Mouse (Mus musculus): ENCODE measurements at regions not wholly inside any gene's neighbourhood (a gene's known extent, or its start where the extent isn't known, plus 50 kb on each side); places are given as distances from the start of the nearest gene placed in this dataset.

GRCm38 (mm10) chr2:144172100-144172770, 98.2 kb upstream of the Mgme1 start:
- peak; percentile 88 to 89 for DNase-seq

DNA sequence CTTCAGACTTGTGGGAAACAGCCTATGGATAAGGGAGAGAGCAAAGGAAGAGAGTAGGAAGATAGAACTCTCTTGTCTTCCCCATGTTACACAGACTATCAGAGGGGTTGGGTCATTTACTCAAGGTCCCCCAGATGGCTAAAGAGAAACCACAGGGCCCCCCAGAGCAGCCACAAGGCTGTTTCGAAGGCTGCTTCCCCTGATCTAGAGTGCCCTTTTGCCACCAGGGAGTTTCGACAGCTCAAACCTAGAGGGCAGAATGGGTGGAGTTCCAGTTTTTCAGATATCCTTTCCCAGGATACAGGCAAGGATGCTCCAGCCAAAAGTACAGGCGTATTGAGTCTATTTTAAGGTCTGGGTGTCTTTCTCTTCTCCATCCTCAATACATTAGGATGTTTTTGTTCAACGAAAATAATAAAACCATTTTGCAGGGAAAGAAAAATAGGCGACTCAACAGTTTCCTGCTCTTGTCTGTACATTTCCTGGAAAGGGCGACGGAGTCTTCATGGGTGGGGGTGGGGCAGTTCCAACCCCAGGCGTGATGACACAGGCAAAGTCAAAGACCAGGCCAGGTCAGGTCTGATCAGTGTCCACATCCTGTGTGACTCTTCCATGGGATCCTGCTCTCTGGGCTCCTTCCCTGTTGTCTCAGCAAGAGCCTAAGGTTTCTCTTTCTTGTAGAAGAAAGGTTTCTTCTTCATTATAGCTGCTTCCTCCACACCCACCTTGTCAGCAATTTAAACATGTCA, 96.9 kb upstream of the Mgme1 start:
- no peak for DNase-seq

- DNase-seq: no peak
Observed at GRCm38 (mm10) chr2:144174366-144175035, 96.0 kb upstream of the Mgme1 start.

GRCm38 (mm10) chr2:144176508-144177170, 93.8 kb upstream of the Mgme1 start:
- no peak for DNase-seq

DNA sequence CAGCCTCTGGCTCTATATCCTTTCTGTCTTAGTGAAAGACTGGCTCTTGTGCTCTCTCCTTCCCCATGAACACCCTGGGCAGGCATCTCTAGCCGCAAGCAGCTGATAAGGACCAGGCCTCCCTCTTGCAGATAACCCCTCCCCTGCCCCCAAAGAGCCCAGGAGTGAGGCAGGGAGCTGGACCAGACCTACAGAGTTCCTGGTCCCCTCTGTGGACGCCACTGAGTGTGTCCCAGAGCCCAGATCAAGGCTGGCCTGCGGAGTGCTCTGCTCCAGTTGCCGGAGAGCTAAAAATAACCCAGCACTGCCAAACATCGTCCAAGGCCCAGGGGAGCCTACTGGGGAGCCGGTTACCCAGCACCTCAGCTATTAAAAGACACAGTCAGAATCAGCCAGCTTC, 93.2 kb upstream of the Mgme1 start:
- DNase-seq: no peak

GRCm38 (mm10) chr2:144177920-144178319, 92.5 kb upstream of the Mgme1 start:
- DNase-seq: no peak

DNA sequence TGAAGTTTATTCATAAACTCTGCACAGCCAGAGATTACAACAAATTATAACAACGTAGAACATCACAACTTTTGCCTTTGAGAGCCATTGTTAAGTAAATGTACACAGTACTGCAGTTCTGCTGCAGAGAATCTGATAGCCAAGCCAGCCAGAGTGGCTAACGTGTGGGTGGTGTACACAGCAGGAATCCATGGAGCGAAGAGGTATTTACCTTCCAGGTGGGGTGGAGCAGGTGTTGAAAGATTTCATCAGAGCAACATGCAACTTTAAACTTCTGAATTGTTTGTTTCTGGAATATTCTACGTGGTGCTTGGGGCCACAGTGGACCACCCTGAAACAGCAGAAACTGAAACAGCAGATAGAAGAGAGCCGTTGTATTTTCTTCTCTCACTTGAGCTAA, 88.4 kb upstream of the Mgme1 start:
- no peak for DNase-seq

DNA sequence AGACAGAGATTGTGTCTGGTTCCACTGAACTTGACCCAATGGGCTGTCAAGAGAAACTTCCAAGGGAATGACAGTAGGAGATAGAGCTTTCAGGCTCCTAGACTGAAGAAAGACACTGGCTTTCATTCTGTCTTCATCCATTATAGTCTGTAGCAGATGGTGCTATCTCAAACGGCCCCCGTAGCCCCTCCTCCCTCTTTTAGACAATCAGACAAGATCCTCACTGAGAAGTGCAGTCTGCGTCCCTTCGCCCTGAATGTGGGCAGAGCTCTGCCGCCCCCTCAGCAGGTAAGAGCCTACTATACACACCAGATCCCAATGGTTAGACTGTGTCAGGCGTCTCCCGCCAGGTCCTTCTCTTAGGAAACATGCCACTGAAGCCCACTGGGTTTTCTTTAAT, 87.9 kb upstream of the Mgme1 start:
- peak; percentile 53 to 59 for DNase-seq

GRCm38 (mm10) chr2:144183371-144183944, 87.0 kb upstream of the Mgme1 start:
- DNase-seq: peak; percentile 88 to 92

GRCm38 (mm10) chr2:144185175-144185574, 85.3 kb upstream of the Mgme1 start:
- DNase-seq: no peak

DNA sequence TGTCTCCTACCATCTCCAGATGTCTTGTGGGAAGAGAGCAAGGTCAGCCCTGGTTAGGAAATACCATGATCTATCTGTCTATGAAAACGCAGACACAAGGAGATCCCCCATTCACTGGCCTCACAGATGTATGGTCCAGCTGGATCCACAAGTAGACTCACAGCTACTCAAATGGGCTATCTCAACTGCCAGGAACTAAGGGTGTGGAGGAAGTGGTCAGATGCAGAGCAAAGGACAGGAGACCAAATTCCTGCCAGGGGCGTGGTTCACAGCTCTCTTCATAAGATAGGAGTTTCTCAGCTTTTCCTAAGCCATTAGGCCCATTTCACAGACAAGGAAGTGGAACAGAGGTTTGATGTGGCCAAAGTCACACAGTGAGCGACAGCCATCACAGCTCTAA, 84.0 kb upstream of the Mgme1 start:
- DNase-seq: no peak

DNA sequence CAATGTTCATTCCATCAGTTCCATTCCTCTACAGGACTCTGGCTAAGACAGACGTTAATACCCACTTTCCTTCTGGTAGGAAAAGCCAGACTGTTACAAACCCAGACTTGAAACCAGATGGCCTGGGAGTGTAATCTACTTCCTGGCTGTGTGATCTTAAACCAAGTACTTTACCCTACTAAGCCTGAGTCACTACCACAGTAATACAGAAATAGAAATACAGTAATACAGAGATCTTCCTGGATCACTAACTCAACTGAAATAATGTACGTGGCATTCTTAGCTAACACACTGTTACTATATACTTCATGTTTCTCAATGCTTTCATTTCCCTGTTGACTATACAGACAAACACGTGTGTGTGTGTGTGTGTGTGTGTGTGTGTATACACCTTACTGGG, 82.4 kb upstream of the Mgme1 start:
- DNase-seq: no peak

GRCm38 (mm10) chr2:144188485-144188884, 82.0 kb upstream of the Mgme1 start:
- DNase-seq: no peak

GRCm38 (mm10) chr2:144189756-144190155, 80.7 kb upstream of the Mgme1 start:
- no peak for DNase-seq

DNA sequence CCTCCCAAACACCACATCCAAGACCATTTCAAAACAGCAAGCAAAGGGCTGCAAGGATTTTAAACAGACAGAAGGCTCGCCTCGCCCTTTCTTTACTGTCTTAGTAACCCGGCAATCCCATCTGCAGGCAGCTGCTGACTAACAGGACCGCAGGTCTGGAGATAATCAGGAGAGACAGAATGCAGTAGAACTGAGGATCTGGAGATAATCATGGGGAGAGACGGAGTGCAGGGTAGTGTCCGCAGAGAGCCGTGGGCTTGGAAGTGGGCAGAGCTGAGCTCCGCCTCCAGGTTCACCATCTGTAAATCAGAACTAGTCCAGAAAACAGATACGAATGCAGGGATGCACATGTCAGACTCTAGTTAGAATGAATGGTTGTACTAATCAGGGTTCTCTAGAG, 79.4 kb upstream of the Mgme1 start:
- DNase-seq: no peak

DNA sequence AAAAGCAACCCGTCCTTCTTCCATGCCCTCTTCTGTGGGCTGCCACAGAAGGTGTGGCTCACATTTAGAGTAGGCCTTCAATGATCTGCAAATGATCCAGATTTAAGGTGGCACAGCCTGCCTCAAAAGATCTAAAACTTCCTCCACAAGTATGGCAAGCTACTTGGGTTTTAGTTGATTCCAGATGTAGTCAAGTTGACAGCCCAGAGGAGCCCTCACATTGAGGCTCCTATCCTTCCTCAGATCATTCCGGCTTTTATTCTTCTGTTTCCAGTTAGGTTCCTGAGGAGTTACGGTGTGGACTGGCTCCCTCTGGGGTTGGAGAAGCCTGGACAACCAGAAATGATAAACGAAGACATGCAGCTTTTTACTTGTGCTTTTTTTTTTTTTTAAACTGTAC, 78.8 kb upstream of the Mgme1 start:
- DNase-seq: no peak

DNA sequence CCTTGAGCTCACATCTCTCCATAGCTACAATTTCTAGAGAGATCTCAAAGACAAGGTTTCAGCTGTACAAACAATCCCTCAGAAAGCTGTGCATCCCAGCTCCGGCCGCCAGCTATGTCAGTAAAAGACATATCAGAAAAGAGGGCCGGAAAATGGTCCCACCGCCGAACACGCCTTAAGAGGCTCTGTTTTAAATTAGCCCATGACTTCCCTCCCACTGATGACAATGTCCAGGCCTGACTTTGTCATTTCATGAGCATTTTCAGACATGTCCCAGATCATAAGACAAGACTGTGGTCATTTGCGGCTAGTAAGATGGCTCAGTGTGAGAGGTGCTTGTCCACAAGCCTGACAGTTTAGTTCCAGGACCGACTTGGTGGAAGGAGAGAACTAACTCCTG, 78.0 kb upstream of the Mgme1 start:
- no peak for DNase-seq

DNA sequence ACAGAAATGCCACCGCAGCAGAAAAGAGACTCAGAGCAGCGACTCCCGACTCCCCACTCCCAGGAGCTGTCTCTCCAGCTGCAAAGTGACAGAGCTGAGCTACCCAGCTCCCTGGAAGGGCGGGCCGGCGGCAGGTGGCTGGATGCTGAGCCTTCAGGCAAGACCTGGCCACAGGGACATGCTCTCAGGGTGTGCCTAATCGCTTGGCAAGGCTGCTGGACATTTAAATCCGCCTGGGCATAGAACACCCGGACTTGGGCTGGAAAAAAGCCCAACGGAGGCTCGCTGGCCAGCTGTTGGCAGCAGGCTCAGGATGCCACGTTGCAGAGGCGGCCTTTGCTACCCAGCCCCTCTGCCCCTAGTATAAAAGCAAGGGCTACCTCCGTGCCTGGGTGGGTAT, 74.6 kb upstream of the Mgme1 start:
- DNase-seq: peak; percentile 34 to 35

DNA sequence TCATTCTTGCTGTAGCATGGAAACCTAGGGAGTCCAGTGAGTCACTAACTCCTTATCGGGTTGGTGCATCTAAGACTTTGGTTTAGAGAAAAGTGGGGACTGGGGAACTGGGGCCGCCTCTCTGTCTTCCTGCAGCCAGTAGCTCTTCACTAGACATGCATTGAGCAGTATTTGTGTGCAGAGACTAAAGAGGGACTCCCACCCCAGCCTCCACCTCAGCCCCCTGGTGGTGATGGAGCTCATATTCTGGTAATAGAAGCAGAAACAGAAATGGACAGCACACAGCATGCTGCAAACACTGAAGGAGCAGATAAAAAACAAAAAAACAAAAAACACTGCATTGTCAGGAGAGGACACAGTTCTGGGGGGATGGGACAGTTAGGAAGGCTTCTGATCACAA, 73.3 kb upstream of the Mgme1 start:
- DNase-seq: peak; percentile 67 to 70

- no peak for DNase-seq
Observed at GRCm38 (mm10) chr2:144198326-144199051, 72.0 kb upstream of the Mgme1 start.

All from cerebellum, postnatal 10 days (tissue).